Mouse (Mus musculus) liver, adult 2 months (tissue): ENCODE results near the gene Cd302. TPM values are rescaled to one million over a fixed set of nuclear protein-coding genes. Genes with fewer than 3 reads are reported as not detected.
A peak's percentile ranks its signal among the peaks of the same experiment; 100 is the strongest.

Experiments used
- DNase-seq: peaks from one replicate; pipeline ENCODE4 v3.0.0-alpha.2; 2011; ENCODE audit warnings: low read depth, low spot score; ENCODE audit errors: extremely low read depth
- H3K27ac ChIP-seq: fragments of 200-500 bp; replicated peaks from 2 replicates; pipeline ENCODE4 v1.5.1; 2012; ENCODE audit warnings: low read depth, mild to moderate bottlenecking, control low read depth, inconsistent platforms, low read length; ENCODE audit not compliant: insufficient read depth
- H3K27me3 ChIP-seq: fragments of 200-500 bp; 2 replicates; pipeline ENCODE4 v1.6.1; 2012; ENCODE audit warnings: mild to moderate bottlenecking, moderate library complexity, low read length, inconsistent platforms; ENCODE audit not compliant: control insufficient read depth, insufficient read depth
- H3K36me3 ChIP-seq: fragments of 200-500 bp; 2 replicates; pipeline ENCODE4 v1.6.1; 2012; ENCODE audit warnings: low read length, inconsistent platforms; ENCODE audit not compliant: control insufficient read depth, insufficient read depth
- H3K4me1 ChIP-seq: fragments of 200-500 bp; 2 replicates; pipeline ENCODE4 v1.6.1; 2011; ENCODE audit warnings: low read length; ENCODE audit not compliant: control insufficient read depth, insufficient read depth
- H3K4me3 ChIP-seq: fragments of 200-500 bp; 2 replicates; pipeline ENCODE4 v1.5.1; 2011; ENCODE audit warnings: low read depth, mild to moderate bottlenecking, control low read depth, low read length, moderate library complexity; ENCODE audit not compliant: insufficient read depth
- H3K79me2 ChIP-seq: fragments of 200-500 bp; 2 replicates; pipeline ENCODE4 v1.6.1; 2012; ENCODE audit warnings: inconsistent platforms, mild to moderate bottlenecking, low read length, moderate library complexity; ENCODE audit not compliant: control insufficient read depth, insufficient read depth
- H3K9ac ChIP-seq: fragments of 200-500 bp; 2 replicates; pipeline ENCODE4 v1.6.1; 2012; ENCODE audit warnings: low read depth, mild to moderate bottlenecking, control low read depth, inconsistent platforms, low read length
- CTCF ChIP-seq: fragments of 200-500 bp; IDR thresholded peaks from 2 replicates; pipeline ENCODE4 v1.5.1; 2011; ENCODE audit warnings: low read depth, low read length, control low read depth
- POLR2A ChIP-seq: fragments of 200-500 bp; IDR thresholded peaks from 2 replicates; pipeline ENCODE4 v1.6.1; 2011; ENCODE audit warnings: low read length, control low read depth; ENCODE audit not compliant: insufficient read depth; ENCODE audit errors: extremely low read depth
- WGBS: fragments of 180-500 bp; shearing (Covaris S2); methylation state at CpG from one replicate; pipeline ENCODE4 v1.1.7; 2018; 5-methylcytosine and 5-hydroxymethylcytosine counted together
- polyA plus RNA-seq: library from polyadenylated mRNA; depleted of rRNA; stranded (reverse); fragments of >200 nt; gene quantifications from 2 replicates; pipeline ENCODE4 v1.2.3, GENCODE M21; 2012
- total RNA-seq: library from RNA; depleted of rRNA; stranded (reverse); fragments of >200 nt; gene quantifications from 2 replicates; pipeline ENCODE4 v1.2.3, GENCODE M21; 2014

The Cd302 gene
- total and polyA plus RNA-seq, 2 experiments = 200 to 468 TPM

DNA sequence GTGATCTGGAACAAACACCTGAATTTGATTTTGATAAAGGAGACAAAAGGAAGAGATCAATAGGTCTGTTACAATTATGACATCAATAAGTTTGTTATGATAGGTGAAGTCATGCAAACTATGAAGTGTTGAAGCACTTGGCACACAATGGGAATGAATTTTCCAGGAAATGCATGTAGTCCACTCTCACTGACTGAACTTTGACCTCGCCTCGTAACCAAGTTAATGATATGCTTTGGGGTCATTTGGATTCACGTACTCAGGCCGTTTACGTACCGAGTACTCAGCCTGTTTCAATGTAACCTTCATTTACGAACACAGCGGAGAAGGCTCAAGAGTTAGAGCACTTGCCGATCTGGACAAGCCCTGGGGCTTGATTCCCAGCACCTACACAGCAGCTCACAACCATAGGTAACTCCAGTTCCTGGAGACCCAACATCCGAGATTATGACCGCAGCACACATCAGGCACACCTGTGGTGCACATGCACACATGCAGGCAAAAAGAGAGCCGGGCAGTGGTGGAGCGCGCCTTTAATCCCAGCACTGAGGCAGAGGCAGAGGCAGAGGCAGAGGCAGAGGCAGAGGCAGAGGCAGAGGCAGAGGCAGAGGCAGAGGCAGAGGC lies 14.3 kb downstream of the Cd302 start:
- peaks cover 33% of the 10 kb centered on the region for H3K79me2 ChIP-seq
- H3K36me3 ChIP-seq = peaks cover 53% of the 10 kb centered on the region
- H3K27ac ChIP-seq = peak overlapping the region; percentile 79
- H3K9ac ChIP-seq = peak overlapping the region; percentile 56
- peak; percentile 98 for DNase-seq
- no peaks in the 10 kb centered on the region for H3K27me3 ChIP-seq
- WGBS = 25% methylated on average over 14 of the region's 14 CpGs
- peaks cover 27% of the 10 kb centered on the region for H3K4me1 ChIP-seq
- TF ChIP-seq CTCF (no peak), POLR2A (no peak)
- H3K4me3 ChIP-seq = no peak overlapping the region

- TF ChIP-seq POLR2A = no peak
- TF ChIP-seq CTCF = no peak
- Histone ChIP-seq H3K9ac (no peak overlapping the region), H3K4me3 (no peak overlapping the region), H3K27me3 (no peaks in the 10 kb centered on the region), H3K27ac (no peak overlapping the region; the same call in 1 of the 2 replicates), H3K79me2 (peaks cover 30% of the 10 kb centered on the region), H3K36me3 (peaks cover 49% of the 10 kb centered on the region), H3K4me1 (peaks cover 20% of the 10 kb centered on the region)
- 41% methylated on average over 1 of the region's 1 CpGs for WGBS
- DNase-seq = no peak
These were observed 16.7 kb downstream of the Cd302 start for GRCm38 (mm10) chr2:60267567-60267966.

DNA sequence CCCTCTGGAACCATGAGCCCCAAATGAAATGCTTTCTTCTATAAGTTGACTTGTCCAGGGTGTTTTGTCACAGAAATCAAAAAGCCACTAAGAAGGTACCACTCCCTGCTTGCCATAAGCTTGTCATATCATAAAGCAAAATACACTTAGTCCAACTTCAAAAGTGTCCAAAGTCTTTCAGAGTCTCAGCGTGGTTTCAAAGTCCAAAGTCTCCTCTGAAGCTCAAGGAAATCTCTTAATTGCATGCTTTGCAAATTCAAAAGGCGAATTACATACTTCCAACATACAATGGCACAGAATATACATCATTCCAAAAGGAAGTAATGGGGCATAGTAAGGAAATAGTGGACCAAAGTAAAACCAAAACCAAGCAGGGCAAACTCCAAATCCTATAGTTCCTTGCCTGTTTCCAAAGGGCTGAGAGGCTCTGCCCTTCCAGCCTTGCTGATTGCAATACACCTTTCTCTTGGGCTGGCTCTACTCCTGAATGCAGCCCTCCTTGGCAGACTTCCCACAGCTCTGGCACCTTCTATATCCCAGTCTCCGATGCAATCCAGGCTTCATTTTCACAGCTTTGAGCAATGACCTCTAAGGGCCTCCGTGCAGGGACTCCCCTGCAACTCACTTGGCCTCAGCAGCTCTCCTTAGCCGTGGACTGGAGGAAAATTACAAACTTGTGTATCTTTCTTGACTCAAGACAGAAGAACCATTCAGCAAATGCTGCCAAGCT lies 23.5 kb downstream of the Cd302 start:
- 60% methylated on average over 5 of the region's 5 CpGs for WGBS
- TF ChIP-seq POLR2A = no peak
- no peak for TF ChIP-seq CTCF
- no peak overlapping the region for H3K27ac ChIP-seq

GRCm38 (mm10) chr2:60259186-60259585 lies 25.1 kb downstream of the Cd302 start:
- H3K27me3 ChIP-seq = no peaks in the 10 kb centered on the region
- H3K9ac ChIP-seq = no peak overlapping the region
- H3K79me2 ChIP-seq = peaks cover 4% of the 10 kb centered on the region; the same call in 1 of the 2 replicates
- peaks cover 4% of the 10 kb centered on the region; the same call in 1 of the 2 replicates for H3K4me1 ChIP-seq
- 96% methylated on average over 5 of the region's 5 CpGs for WGBS
- H3K36me3 ChIP-seq = peaks cover 62% of the 10 kb centered on the region
- H3K4me3 ChIP-seq = no peak overlapping the region
- DNase-seq = no peak
- TF ChIP-seq POLR2A = no peak
- TF ChIP-seq CTCF = no peak
- no peak overlapping the region for H3K27ac ChIP-seq

More for the DNA sequence above, 23.5 kb downstream of the Cd302 start:
- Histone ChIP-seq H3K79me2 (peaks cover 5% of the 10 kb centered on the region; the same call in 1 of the 2 replicates), H3K36me3 (peaks cover 53% of the 10 kb centered on the region), H3K9ac (no peak overlapping the region), H3K27me3 (no peaks in the 10 kb centered on the region), H3K4me3 (no peak overlapping the region), H3K4me1 (peaks cover 4% of the 10 kb centered on the region; the same call in 1 of the 2 replicates)
- peak; percentile 47 for DNase-seq

DNA sequence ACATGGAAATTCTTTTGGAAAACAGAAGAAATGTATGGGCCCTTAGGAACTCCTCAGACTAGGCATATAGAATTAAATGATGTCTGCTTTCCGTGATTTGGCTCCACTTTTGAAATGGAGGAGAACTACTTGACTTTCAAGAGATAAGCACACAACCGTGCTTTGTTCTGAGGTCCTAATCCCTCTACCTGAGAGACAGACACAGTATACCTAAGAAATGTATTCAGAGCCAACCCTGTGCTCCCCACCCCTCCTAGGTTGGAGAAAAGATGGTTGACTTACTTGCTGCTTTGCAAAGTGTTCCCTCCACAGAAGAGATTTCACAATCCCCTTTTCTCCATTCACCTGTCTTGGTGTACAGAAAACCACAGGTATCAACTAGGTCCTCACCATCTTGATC lies 27.5 kb downstream of the Cd302 start:
- Histone ChIP-seq H3K4me1 (peaks cover 4% of the 10 kb centered on the region; the same call in 1 of the 2 replicates), H3K27ac (no peak overlapping the region), H3K4me3 (no peak overlapping the region), H3K9ac (no peak overlapping the region), H3K36me3 (peaks cover 66% of the 10 kb centered on the region), H3K79me2 (no peaks in the 10 kb centered on the region), H3K27me3 (no peaks in the 10 kb centered on the region)
- TF ChIP-seq CTCF (no peak), POLR2A (no peak)
- 89% methylated on average over 2 of the region's 2 CpGs for WGBS
- no peak for DNase-seq

GRCm38 (mm10) chr2:60253506-60253905 lies 30.8 kb downstream of the Cd302 start:
- Histone ChIP-seq H3K36me3 (peaks cover 73% of the 10 kb centered on the region), H3K4me3 (no peak overlapping the region), H3K79me2 (no peaks in the 10 kb centered on the region), H3K9ac (no peak overlapping the region), H3K4me1 (no peaks in the 10 kb centered on the region), H3K27me3 (no peaks in the 10 kb centered on the region), H3K27ac (no peak overlapping the region)
- DNase-seq = no peak
- TF ChIP-seq POLR2A (no peak), CTCF (no peak)
